Mouse (Mus musculus): ENCODE measurements around the gene Agbl1. TPM values are rescaled to one million over a fixed set of nuclear protein-coding genes. Genes with fewer than 3 reads are reported as not detected.
A peak's percentile ranks its signal among the peaks of the same experiment; 100 is the strongest.

Gene Agbl1
- total RNA-seq, 1 experiment = not detected

GRCm38 (mm10) chr7:76438581-76438980 is 208.9 kb downstream of the Agbl1 start:
- Histone ChIP-seq H3K36me3 (ENCODE audit: control insufficient read depth, insufficient read depth, low read length, poor library complexity, severe bottlenecking) (no peaks in the 10 kb centered on the region), H3K9me3 (ENCODE audit: control insufficient read depth, insufficient read depth, low read depth, low read length) (no peaks in the 10 kb centered on the region), H3K9ac (ENCODE audit: insufficient read depth, low read depth, low read length, poor library complexity, severe bottlenecking) (no peak overlapping the region), H3K4me3 (ENCODE audit: insufficient read depth in 1 of 2, low read depth in 1 of 2, low read length in 2 of 2, poor library complexity in 1 of 2, severe bottlenecking in 1 of 2) (no peak overlapping the region), H3K4me1 (ENCODE audit: control insufficient read depth in 2 of 2, insufficient read depth in 2 of 2, low read length in 2 of 2, poor library complexity in 1 of 2) (no peaks in the 10 kb centered on the region), H3K27ac (ENCODE audit: insufficient read depth, low read depth, low read length, poor library complexity, severe bottlenecking) (no peak overlapping the region)
- peak; percentile 17 for DNase-seq (ENCODE audit: low read depth, low spot score)
- in situ Hi-C loops (cut with MboI; ENCODE audit: low sequenced_read_pairs in 2 of 2, unreplicated experiment in 2 of 2) = no loop called here
- TF ChIP-seq CHD2 (IDR thresholded peaks at IDR 0.05; ENCODE audit: low read depth, low read length) (no peak), ZC3H11A (IDR thresholded peaks at IDR 0.05; ENCODE audit: borderline replicate concordance, low read depth, low read length) (no peak), ZNF384 (IDR thresholded peaks at IDR 0.05; ENCODE audit: low read depth, low read length) (no peak), MAFK (IDR thresholded peaks at IDR 0.05; ENCODE audit: insufficient read depth, low read depth, low read length) (no peak), HCFC1 (IDR thresholded peaks at IDR 0.05; ENCODE audit: borderline replicate concordance, insufficient read depth, low read length) (no peak)

GRCm38 (mm10) chr7:76438988-76439387 is 209.3 kb downstream of the Agbl1 start:
- TF ChIP-seq ZC3H11A (IDR thresholded peaks at IDR 0.05; ENCODE audit: borderline replicate concordance, low read depth, low read length) (no peak), HCFC1 (IDR thresholded peaks at IDR 0.05; ENCODE audit: borderline replicate concordance, insufficient read depth, low read length) (no peak), CHD2 (IDR thresholded peaks at IDR 0.05; ENCODE audit: low read depth, low read length) (no peak), MAFK (IDR thresholded peaks at IDR 0.05; ENCODE audit: insufficient read depth, low read depth, low read length) (no peak), ZNF384 (IDR thresholded peaks at IDR 0.05; ENCODE audit: low read depth, low read length) (no peak)
- H3K4me3 ChIP-seq (ENCODE audit: insufficient read depth in 1 of 2, low read depth in 1 of 2, low read length in 2 of 2, poor library complexity in 1 of 2, severe bottlenecking in 1 of 2) = no peak overlapping the region
- no peak overlapping the region for H3K27ac ChIP-seq (ENCODE audit: insufficient read depth, low read depth, low read length, poor library complexity, severe bottlenecking)
- no peaks in the 10 kb centered on the region for H3K36me3 ChIP-seq (ENCODE audit: control insufficient read depth, insufficient read depth, low read length, poor library complexity, severe bottlenecking)
- no peaks in the 10 kb centered on the region for H3K4me1 ChIP-seq (ENCODE audit: control insufficient read depth in 2 of 2, insufficient read depth in 2 of 2, low read length in 2 of 2, poor library complexity in 1 of 2)
- no peak overlapping the region for H3K9ac ChIP-seq (ENCODE audit: insufficient read depth, low read depth, low read length, poor library complexity, severe bottlenecking)
- in situ Hi-C loops (cut with MboI; ENCODE audit: low sequenced_read_pairs in 2 of 2, unreplicated experiment in 2 of 2) = no loop called here
- no peaks in the 10 kb centered on the region for H3K9me3 ChIP-seq (ENCODE audit: control insufficient read depth, insufficient read depth, low read depth, low read length)
- no peak for DNase-seq (ENCODE audit: low read depth, low spot score)

- Histone ChIP-seq H3K9ac (ENCODE audit: insufficient read depth, low read depth, low read length, poor library complexity, severe bottlenecking) (no peak overlapping the region), H3K4me1 (ENCODE audit: control insufficient read depth in 2 of 2, insufficient read depth in 2 of 2, low read length in 2 of 2, poor library complexity in 1 of 2) (no peaks in the 10 kb centered on the region), H3K4me3 (ENCODE audit: insufficient read depth in 1 of 2, low read depth in 1 of 2, low read length in 2 of 2, poor library complexity in 1 of 2, severe bottlenecking in 1 of 2) (no peak overlapping the region), H3K27ac (ENCODE audit: insufficient read depth, low read depth, low read length, poor library complexity, severe bottlenecking) (no peak overlapping the region), H3K36me3 (ENCODE audit: control insufficient read depth, insufficient read depth, low read length, poor library complexity, severe bottlenecking) (no peaks in the 10 kb centered on the region), H3K9me3 (ENCODE audit: control insufficient read depth, insufficient read depth, low read depth, low read length) (no peaks in the 10 kb centered on the region)
- in situ Hi-C loops (cut with MboI; ENCODE audit: low sequenced_read_pairs in 2 of 2, unreplicated experiment in 2 of 2) = no loop called here
- no peak for DNase-seq (ENCODE audit: low read depth, low spot score)
- TF ChIP-seq MAFK (IDR thresholded peaks at IDR 0.05; ENCODE audit: insufficient read depth, low read depth, low read length) = no peak
- TF ChIP-seq ZC3H11A (IDR thresholded peaks at IDR 0.05; ENCODE audit: borderline replicate concordance, low read depth, low read length) = no peak
- no peak for TF ChIP-seq ZNF384 (IDR thresholded peaks at IDR 0.05; ENCODE audit: low read depth, low read length)
- TF ChIP-seq CHD2 (IDR thresholded peaks at IDR 0.05; ENCODE audit: low read depth, low read length) = no peak
- TF ChIP-seq HCFC1 (IDR thresholded peaks at IDR 0.05; ENCODE audit: borderline replicate concordance, insufficient read depth, low read length) = no peak
These were observed 232.8 kb downstream of the Agbl1 start for GRCm38 (mm10) chr7:76462361-76463001.

- in situ Hi-C loops (cut with MboI; ENCODE audit: low sequenced_read_pairs in 2 of 2, unreplicated experiment in 2 of 2) = no loop called here
- no peak overlapping the region for H3K9ac ChIP-seq (ENCODE audit: insufficient read depth, low read depth, low read length, poor library complexity, severe bottlenecking)
- no peak for DNase-seq (ENCODE audit: low read depth, low spot score)
- no peaks in the 10 kb centered on the region for H3K4me1 ChIP-seq (ENCODE audit: control insufficient read depth in 2 of 2, insufficient read depth in 2 of 2, low read length in 2 of 2, poor library complexity in 1 of 2)
- H3K27ac ChIP-seq (ENCODE audit: insufficient read depth, low read depth, low read length, poor library complexity, severe bottlenecking) = no peak overlapping the region
- H3K36me3 ChIP-seq (ENCODE audit: control insufficient read depth, insufficient read depth, low read length, poor library complexity, severe bottlenecking) = no peaks in the 10 kb centered on the region
- TF ChIP-seq MAFK (IDR thresholded peaks at IDR 0.05; ENCODE audit: insufficient read depth, low read depth, low read length) = no peak
- TF ChIP-seq ZNF384 (IDR thresholded peaks at IDR 0.05; ENCODE audit: low read depth, low read length) = no peak
- no peak for TF ChIP-seq ZC3H11A (IDR thresholded peaks at IDR 0.05; ENCODE audit: borderline replicate concordance, low read depth, low read length)
- no peak for TF ChIP-seq CHD2 (IDR thresholded peaks at IDR 0.05; ENCODE audit: low read depth, low read length)
- TF ChIP-seq HCFC1 (IDR thresholded peaks at IDR 0.05; ENCODE audit: borderline replicate concordance, insufficient read depth, low read length) = no peak
- no peak overlapping the region for H3K4me3 ChIP-seq (ENCODE audit: insufficient read depth in 1 of 2, low read depth in 1 of 2, low read length in 2 of 2, poor library complexity in 1 of 2, severe bottlenecking in 1 of 2)
- H3K9me3 ChIP-seq (ENCODE audit: control insufficient read depth, insufficient read depth, low read depth, low read length) = no peaks in the 10 kb centered on the region
These were observed 236.7 kb downstream of the Agbl1 start for GRCm38 (mm10) chr7:76466427-76466826.

Data from ES-E14 (cell line).